Mouse (Mus musculus): ENCODE results near the gene Slc6a11. TPM values are rescaled to one million over a fixed set of nuclear protein-coding genes. Genes with fewer than 3 reads are reported as not detected.

Slc6a11 gene
- total and polyA plus RNA-seq, 2 experiments from 2014 or later, result not detected

DNA sequence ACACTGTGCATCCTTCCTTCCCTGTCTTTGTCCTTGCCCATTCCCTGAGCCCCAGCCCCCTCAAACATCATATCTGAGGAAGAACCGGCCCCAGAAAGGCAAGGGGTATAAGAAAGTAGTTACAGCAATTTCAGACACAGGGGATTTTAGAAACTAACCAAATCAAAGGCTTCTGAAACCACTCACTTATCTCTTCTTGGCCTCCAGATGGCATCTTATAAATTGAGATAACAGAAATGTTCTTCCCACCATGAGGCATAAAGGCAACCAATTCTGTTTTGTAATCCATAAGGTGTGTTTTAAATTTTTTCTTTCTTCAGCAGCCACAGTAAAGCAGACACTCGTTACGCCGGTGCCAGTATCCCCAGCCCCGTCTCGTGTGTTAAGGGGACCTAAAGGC, 34.5 kb upstream of the Slc6a11 start:
- H3K27me3 ChIP-seq (ENCODE audit: control insufficient read depth, insufficient read depth, low read length), result no peaks in the 10 kb centered on the region
- DNase-seq (ENCODE audit: low spot score) (no peak), ATAC-seq (ENCODE audit: insufficient read depth, low read depth) (no peak)
- no peak overlapping the region for H3K27ac ChIP-seq (ENCODE audit: low read depth)
- H3K36me3 ChIP-seq (replicated peaks; ENCODE audit: control insufficient read depth, insufficient read depth, low read length), result no peaks in the 10 kb centered on the region
- H3K4me3 ChIP-seq (ENCODE audit: low read depth, low read length), result no peak overlapping the region
- H3K4me1 ChIP-seq (ENCODE audit: control insufficient read depth, insufficient read depth), result no peaks in the 10 kb centered on the region
- H3K9ac ChIP-seq (replicated peaks; ENCODE audit: low read depth, low read length), result no peak overlapping the region
- H3K9me3 ChIP-seq (replicated peaks; ENCODE audit: control insufficient read depth, low read length), result no peaks in the 10 kb centered on the region
- 71% methylated on average over 6 of the region's 6 CpGs for WGBS
- no peak for TF ChIP-seq EP300 (IDR thresholded peaks at IDR 0.05; ENCODE audit: low read depth)
- TF ChIP-seq CTCF (IDR thresholded peaks at IDR 0.05; ENCODE audit: low read depth), result no peak
- no peak overlapping the region for H3K4me2 ChIP-seq (ENCODE audit: low read depth, low read length)

DNA sequence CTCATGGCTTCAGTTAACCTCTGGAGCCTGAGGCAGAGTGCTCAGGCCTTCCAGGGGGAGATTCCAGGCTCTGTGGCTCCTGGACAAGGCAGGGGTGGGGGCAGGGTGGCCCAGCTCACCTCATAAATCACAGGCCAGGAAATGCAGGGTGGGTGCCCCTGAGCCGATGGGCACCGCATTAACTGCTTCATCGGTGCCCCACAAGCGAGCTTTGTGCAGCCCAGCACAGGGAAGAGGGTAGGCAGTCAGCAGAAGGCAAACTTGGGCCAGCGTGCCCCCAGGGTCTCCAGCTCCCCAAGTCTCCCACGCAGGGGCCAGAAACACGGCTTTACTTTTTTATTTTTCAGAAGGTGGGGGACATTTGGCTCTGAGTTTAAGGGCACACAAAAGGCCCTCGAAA, 29.1 kb upstream of the Slc6a11 start:
- 72% methylated on average over 8 of the region's 8 CpGs for WGBS
- Histone ChIP-seq H3K36me3 (replicated peaks; ENCODE audit: control insufficient read depth, insufficient read depth, low read length) (no peaks in the 10 kb centered on the region), H3K4me1 (ENCODE audit: control insufficient read depth, insufficient read depth) (no peaks in the 10 kb centered on the region), H3K27me3 (ENCODE audit: control insufficient read depth, insufficient read depth, low read length) (no peaks in the 10 kb centered on the region), H3K4me3 (ENCODE audit: low read depth, low read length) (no peak overlapping the region), H3K9me3 (replicated peaks; ENCODE audit: control insufficient read depth, low read length) (no peaks in the 10 kb centered on the region), H3K9ac (replicated peaks; ENCODE audit: low read depth, low read length) (no peak overlapping the region), H3K4me2 (ENCODE audit: low read depth, low read length) (no peak overlapping the region), H3K27ac (ENCODE audit: low read depth) (no peak overlapping the region)
- DNase-seq (ENCODE audit: low spot score), result no peak
- TF ChIP-seq CTCF (IDR thresholded peaks at IDR 0.05; ENCODE audit: low read depth), result no peak
- no peak for TF ChIP-seq EP300 (IDR thresholded peaks at IDR 0.05; ENCODE audit: low read depth)
- no peak for ATAC-seq (ENCODE audit: insufficient read depth, low read depth)

DNA sequence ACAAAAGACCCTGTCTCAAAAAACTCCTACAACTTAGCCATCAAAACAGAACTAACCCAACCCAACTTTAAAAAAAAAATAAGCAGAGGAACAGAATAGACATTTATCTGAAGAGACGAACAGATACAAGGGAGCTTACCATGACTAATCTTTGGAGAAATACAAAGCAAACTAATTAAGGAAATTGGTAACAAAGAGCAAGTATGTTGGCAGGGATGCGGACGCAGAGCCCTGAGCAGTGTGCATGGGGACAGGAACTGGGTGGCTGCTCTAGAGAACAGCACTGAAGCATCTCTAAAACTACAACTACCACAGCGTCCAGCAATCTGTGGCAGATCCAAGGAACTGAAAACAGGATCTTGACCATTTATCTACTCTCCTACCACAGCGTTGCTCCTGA, 11.5 kb upstream of the Slc6a11 start:
- no peak overlapping the region for H3K9ac ChIP-seq (replicated peaks; ENCODE audit: low read depth, low read length)
- H3K4me2 ChIP-seq (ENCODE audit: low read depth, low read length), result no peak overlapping the region
- H3K27ac ChIP-seq (ENCODE audit: low read depth), result no peak overlapping the region
- no peak overlapping the region for H3K4me3 ChIP-seq (ENCODE audit: low read depth, low read length)
- ATAC-seq (ENCODE audit: insufficient read depth, low read depth) (no peak), DNase-seq (ENCODE audit: low spot score) (no peak)
- 73% methylated on average over 5 of the region's 5 CpGs for WGBS
- H3K27me3 ChIP-seq (ENCODE audit: control insufficient read depth, insufficient read depth, low read length), result no peaks in the 10 kb centered on the region
- no peaks in the 10 kb centered on the region for H3K9me3 ChIP-seq (replicated peaks; ENCODE audit: control insufficient read depth, low read length)
- no peak for TF ChIP-seq CTCF (IDR thresholded peaks at IDR 0.05; ENCODE audit: low read depth)
- no peak for TF ChIP-seq EP300 (IDR thresholded peaks at IDR 0.05; ENCODE audit: low read depth)
- no peaks in the 10 kb centered on the region for H3K36me3 ChIP-seq (replicated peaks; ENCODE audit: control insufficient read depth, insufficient read depth, low read length)
- no peaks in the 10 kb centered on the region for H3K4me1 ChIP-seq (ENCODE audit: control insufficient read depth, insufficient read depth)

DNA sequence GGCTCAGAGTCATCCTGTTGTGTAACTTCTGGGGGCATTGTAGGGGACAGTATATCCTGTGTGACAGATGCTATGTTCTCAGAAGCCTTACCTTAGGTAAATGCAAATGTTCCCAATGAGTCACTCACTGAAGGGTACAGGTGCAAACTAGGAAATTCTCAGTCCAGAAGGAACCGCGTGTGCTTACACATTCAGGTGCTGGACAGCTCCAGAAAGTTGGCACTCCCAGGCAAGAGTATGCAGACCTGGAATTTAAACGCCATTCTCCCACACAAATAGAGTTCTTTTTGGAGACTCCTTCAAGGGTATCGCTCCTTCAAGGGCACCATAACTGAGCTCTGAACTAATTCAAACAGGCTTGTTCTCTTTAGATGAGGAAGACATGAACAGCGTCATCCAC, 5.5 kb upstream of the Slc6a11 start:
- TF ChIP-seq CTCF (IDR thresholded peaks at IDR 0.05; ENCODE audit: low read depth), result no peak
- TF ChIP-seq EP300 (IDR thresholded peaks at IDR 0.05; ENCODE audit: low read depth), result no peak
- H3K36me3 ChIP-seq (replicated peaks; ENCODE audit: control insufficient read depth, insufficient read depth, low read length), result no peaks in the 10 kb centered on the region
- no peaks in the 10 kb centered on the region for H3K4me1 ChIP-seq (ENCODE audit: control insufficient read depth, insufficient read depth)
- 49% methylated on average over 5 of the region's 5 CpGs for WGBS
- DNase-seq (ENCODE audit: low spot score) (no peak), ATAC-seq (ENCODE audit: insufficient read depth, low read depth) (no peak)
- no peak overlapping the region for H3K9ac ChIP-seq (replicated peaks; ENCODE audit: low read depth, low read length)
- H3K27me3 ChIP-seq (ENCODE audit: control insufficient read depth, insufficient read depth, low read length), result peaks cover 25% of the 10 kb centered on the region
- no peak overlapping the region for H3K4me2 ChIP-seq (ENCODE audit: low read depth, low read length)
- no peak overlapping the region for H3K27ac ChIP-seq (ENCODE audit: low read depth)
- H3K9me3 ChIP-seq (replicated peaks; ENCODE audit: control insufficient read depth, low read length), result no peaks in the 10 kb centered on the region
- H3K4me3 ChIP-seq (ENCODE audit: low read depth, low read length), result no peak overlapping the region

DNA sequence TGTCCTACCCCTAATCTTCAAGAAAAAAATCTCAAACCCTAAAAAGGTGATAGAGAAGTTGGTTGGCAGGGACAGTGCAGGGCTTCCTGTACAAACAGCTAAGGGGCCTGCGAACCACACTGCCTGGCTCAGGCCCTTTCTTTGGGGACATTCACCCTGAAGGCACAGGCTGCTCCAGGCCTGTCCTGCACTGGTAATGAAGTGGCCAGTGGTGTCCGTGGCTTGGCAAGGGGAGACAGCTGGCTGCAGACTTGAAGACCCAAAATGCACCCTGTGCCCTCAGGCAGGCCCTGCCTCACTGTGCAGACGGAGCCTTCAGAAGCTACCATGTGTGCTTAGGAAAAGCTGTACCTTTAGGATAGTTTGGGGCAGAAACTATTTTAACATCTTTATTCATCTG, 1.4 kb downstream of the Slc6a11 start:
- Histone ChIP-seq H3K4me1 (ENCODE audit: control insufficient read depth, insufficient read depth) (no peaks in the 10 kb centered on the region), H3K27ac (ENCODE audit: low read depth) (no peak overlapping the region), H3K9me3 (replicated peaks; ENCODE audit: control insufficient read depth, low read length) (no peaks in the 10 kb centered on the region), H3K9ac (replicated peaks; ENCODE audit: low read depth, low read length) (no peak overlapping the region), H3K36me3 (replicated peaks; ENCODE audit: control insufficient read depth, insufficient read depth, low read length) (no peaks in the 10 kb centered on the region), H3K4me3 (ENCODE audit: low read depth, low read length) (no peak overlapping the region), H3K27me3 (ENCODE audit: control insufficient read depth, insufficient read depth, low read length) (peaks cover 53% of the 10 kb centered on the region), H3K4me2 (ENCODE audit: low read depth, low read length) (no peak overlapping the region)
- ATAC-seq (ENCODE audit: insufficient read depth, low read depth) (no peak), DNase-seq (ENCODE audit: low spot score) (no peak)
- WGBS, result 73% methylated on average over 3 of the region's 3 CpGs
- TF ChIP-seq CTCF (IDR thresholded peaks at IDR 0.05; ENCODE audit: low read depth) (no peak), EP300 (IDR thresholded peaks at IDR 0.05; ENCODE audit: low read depth) (no peak)

DNA sequence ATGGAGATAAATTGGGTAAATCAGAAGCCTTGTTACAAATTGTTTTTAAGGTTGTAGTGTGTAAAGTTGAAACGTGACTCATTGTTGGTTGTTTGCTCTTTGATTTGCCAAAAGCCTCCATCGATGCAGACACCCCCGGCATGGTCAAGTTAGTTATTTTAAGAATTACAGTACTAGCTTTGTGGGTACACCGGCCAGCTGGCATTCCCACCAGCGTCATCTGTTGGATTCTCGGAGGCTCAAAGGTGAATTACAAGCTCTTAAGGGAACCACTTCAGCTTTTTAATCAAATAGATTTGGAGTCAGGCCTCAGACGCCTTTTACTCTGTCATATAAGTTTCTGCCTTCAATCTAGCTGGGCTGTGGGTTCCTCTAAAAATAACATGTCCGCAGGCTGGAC, 1.9 kb downstream of the Slc6a11 start:
- Histone ChIP-seq H3K4me3 (ENCODE audit: low read depth, low read length) (no peak overlapping the region), H3K9ac (replicated peaks; ENCODE audit: low read depth, low read length) (no peak overlapping the region), H3K4me2 (ENCODE audit: low read depth, low read length) (no peak overlapping the region), H3K4me1 (ENCODE audit: control insufficient read depth, insufficient read depth) (no peaks in the 10 kb centered on the region), H3K9me3 (replicated peaks; ENCODE audit: control insufficient read depth, low read length) (no peaks in the 10 kb centered on the region), H3K27me3 (ENCODE audit: control insufficient read depth, insufficient read depth, low read length) (peaks cover 52% of the 10 kb centered on the region), H3K27ac (ENCODE audit: low read depth) (no peak overlapping the region), H3K36me3 (replicated peaks; ENCODE audit: control insufficient read depth, insufficient read depth, low read length) (no peaks in the 10 kb centered on the region)
- no peak for TF ChIP-seq EP300 (IDR thresholded peaks at IDR 0.05; ENCODE audit: low read depth)
- TF ChIP-seq CTCF (IDR thresholded peaks at IDR 0.05; ENCODE audit: low read depth), result no peak
- 71% methylated on average over 8 of the region's 8 CpGs for WGBS
- ATAC-seq (ENCODE audit: insufficient read depth, low read depth) (no peak), DNase-seq (ENCODE audit: low spot score) (no peak)
